Mouse (Mus musculus): Measurements from ENCODE around the gene Stat1.
A peak's percentile ranks its signal among the peaks of the same experiment; 100 is the strongest.

Gene Stat1

DNA sequence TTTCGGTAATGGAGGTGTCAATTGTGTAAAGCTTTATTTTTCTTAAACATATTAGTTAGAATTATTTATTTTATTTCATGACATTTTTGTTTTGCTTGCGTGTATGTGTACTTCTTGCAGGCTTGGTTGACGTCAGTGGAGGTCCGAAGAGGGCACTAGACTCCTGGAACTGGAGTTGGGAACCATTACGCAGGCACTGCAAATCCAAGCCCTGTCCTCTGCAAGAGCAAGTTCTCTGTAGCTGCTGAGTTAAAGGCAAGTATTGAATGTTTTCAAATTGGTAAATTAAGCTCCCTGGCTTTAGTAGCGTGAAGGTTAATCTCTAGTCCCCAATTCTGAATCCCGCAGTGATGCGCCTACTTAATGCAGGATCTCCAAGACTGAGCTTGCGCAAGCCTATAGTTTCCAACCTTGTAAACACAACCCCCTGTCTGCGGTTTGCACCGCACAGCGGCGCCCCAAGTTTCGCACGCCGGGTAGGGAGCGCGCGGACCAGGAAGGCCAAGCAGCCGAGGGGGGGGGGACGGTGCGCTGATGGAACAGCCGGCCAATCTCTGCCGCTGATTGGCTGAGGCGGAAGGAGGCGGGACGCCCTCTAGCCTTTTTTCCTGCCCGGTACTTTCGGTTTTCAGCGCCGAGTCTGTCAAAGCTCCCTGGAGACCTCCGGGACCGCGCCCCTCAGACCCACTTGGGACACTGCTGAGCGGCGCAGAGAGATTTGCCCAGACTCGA is at the start of gene Stat1:
Gene Stat1, plus strand, starts transcription at position 581 of the 732 bp plus-strand sequence.
- peak; percentile 88 to 91 for DNase-seq

DNA sequence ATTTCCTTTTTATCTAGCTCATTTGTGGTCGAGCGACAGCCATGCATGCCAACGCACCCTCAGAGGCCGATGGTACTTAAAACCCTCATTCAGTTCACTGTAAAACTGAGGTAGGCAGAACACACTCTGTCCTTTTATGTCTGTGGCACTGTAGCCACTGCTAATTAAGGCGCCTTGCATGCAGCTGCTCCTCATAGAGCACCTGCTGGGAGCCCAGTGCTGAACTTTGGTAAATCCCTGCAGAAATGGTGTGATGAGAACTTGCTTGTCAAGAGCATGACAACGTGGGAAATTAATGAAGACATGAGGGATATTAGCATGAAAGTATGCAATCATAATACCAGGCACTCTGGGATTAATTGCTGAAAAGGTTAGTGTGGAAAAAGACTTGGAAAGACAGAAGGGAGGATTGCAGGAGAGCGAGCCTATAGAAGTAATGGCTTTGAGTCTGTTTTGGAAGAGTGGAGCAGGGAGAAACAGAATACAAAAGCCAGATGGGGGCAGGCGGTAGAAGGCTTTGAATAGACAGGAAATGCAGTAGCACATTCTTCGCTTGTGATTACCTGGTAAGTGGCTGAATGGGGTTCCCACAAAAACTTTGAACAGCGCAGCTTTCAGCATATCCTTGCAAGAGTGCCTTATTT is 39.4 kb upstream of the Stat1 start:
- no peak for DNase-seq

DNA sequence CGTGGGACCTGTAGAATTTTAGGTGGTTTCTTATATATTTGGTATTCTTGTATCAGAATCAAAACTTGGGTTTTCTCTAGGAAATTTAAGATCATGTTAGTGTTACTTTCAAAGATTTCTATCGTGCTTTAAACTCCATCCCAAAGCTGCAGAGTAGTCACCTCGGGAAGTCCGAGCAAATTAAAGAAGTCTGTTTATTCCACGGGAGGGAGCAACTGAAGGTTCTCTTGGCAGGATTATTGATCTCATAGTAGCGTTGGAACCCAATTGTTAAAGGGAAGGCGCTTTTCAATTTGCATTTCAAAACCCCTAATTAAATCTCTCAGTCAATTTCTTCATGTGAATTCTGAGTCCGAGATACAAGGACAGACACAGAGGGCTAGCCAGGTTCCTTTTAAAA is 38.9 kb upstream of the Stat1 start:
- no peak for DNase-seq

DNA sequence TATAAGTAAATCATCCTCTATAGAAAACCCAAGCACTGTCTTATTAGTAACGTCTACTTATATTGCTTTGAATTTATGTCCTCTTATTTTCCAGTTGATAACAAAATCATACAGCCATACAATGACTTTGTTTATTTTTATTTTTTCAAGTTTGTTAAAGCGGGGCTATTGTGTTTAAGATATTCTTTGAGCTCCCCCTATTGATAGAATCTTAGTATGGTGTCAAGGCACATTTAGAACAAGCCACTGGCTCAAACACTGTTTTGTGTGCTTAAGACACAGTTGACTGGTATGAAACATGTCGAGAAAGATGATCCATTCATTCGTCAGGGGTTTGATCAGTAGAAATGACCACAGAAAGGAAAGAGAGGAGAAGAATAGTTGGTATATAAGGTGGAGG is 33.0 kb upstream of the Stat1 start:
- no peak for DNase-seq

DNA sequence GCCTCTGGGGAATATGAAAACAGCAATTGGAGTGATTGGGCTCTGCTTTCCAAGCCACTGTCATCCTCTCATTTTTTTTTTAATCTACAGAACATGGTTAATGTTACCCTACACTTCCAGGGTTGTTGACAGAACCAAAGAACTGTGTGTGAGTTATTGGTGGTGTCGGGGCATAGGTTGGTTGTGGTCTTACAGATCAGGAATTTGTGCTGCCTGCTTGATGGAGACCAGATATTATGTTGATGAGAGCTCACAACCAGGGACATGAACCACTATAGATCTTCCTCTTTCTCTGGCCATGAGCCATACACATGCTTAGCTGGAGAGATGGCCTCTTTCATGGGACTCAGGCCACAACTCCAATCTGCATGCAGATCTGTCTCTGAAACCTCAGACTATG is 32.1 kb upstream of the Stat1 start:
- no peak for DNase-seq

DNA sequence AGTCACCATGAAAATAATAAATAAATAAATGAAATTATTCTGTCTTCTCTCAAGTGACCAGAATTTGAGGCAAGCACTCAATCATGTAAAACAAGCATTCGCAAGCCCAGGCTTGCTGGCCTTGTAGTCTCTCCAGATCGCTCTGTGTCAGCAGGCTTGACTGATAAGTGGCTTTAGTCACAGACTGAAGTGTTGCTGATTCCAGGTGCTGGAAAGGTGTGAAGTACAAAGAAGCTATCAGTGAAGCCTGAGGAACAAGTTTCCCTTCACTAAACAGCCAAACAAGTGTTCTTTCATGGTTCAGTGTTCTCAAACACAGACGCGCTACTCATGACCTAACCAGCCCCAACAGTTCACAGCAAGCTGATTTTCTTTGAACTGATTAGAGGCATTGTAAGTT is 30.6 kb upstream of the Stat1 start:
- peak in 1 of 2 experiments; percentile 31 for DNase-seq

DNA sequence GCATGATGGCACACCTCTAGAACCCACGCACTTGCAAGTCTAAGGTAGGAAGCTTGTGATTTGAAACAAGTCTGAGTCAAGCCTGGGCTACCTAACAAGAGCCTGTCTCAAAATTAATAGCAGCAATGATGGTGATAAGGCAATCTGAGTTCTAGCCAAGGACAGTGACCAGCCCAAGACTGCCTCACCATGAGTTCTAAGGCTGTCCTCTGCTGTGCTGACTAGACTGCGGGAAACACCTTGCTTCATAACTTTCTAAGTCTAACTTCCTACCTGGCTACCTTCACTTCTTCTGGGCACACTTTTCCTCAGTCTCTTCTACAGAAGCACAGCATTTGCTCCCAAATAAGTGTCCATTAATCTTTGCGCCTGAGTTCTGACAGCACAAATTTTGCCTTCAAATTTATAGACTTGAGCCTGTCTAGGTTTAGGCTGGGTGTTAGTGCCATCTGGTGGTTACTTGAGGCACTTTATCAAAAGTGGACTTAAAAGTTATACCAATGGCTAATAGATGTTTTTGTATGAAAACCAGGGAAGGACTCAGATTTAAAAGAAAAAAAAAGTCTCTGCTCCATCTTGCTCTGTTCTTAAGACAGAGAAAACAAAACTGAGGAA is 20.5 kb upstream of the Stat1 start:
- peak in 1 of 2 experiments; percentile 41 for DNase-seq

DNA sequence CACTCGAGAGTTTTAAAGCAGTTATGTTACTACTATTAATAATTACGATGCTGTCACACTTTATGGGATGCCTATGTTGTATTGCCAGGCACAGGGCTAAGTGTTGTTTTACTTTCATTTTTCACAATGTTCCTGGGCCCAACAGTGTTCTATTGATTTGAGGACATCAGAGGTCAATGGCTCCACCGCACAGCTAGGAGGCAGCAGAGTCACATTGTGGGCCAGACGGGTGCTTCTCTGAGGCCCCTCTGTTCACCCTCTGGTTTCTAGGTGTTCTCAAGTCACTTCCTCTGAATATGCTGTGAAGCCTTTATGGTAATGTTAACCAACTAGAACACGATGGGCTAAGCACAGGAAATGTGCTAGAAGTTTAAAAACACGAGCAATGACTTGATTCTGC is 18.7 kb upstream of the Stat1 start:
- peak; percentile 19 to 20 for DNase-seq

DNA sequence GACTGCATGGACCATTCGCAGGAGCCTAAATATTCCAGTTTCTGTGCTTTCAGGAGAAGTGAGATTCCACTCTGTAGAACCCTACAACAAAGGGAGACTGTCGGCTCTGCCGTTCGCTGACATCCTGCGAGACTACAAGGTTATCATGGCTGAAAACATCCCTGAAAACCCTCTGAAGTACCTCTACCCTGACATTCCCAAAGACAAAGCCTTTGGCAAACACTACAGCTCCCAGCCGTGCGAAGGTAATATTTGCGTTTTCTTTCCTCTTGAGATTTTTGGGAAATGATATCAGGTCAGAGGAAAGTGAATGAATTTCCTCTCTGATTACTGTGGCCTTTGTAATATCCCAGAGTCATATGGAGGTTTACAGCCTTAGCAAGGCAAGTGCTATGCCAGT is 16.4 kb upstream of the Stat1 start:
- no peak for DNase-seq

DNA sequence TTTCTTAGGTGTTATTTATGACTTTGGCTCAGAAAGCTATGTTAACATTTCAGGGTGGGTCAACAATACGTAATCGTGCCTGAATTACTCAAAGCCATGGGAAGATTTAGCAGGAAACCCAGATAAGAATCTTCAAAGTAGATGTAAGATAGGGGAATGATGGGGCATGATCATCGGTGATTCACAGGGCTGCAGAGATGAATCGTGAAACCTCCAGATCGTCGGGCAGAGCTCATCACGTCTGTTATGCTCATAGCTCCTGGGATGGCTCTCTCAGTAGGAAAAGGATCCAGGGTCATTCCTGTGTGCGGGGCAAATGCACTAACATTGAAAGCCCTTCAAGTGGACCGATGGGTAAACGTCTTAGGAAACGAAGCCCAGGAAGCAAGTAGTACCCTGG is 12.0 kb upstream of the Stat1 start:
- DNase-seq: no peak

DNA sequence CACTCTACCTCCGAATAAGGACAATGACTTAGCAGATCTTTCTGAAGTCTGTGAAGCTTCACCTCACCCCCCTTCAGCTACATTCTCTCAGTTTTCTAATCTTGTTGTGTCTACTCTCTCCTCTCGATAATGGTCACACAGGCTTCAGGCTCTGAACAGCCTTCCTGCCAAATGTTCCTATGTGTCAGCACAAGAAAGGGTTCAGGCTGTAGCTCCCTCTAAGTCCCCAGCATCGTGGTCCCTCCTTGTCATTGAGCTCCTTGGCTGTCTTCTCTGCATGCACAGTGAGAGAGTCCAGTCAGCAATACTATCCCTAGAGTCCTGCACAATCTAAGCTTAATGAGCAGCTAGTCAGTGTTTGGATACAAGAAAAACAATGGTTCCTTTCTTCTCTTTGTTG is 8.0 kb upstream of the Stat1 start:
- DNase-seq: no peak

DNA sequence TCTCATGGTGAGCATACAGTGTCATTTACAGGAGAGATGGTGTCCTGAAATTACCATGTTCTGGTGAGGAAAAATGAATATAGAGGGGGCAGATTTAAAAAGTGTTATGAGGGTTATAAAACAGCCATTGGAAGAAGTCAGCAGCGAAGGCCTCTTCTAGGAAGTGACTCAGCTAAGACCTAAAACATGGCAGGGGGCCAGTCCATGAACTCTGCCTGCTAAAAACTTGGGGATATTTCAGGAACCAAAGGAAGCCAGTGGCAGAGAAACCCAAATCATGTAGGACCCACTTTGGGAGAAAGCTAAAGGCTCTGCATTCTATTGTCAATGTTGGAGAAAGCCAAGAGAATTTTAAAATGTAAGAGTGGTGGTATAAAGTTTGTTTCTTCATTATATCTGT is 6.9 kb upstream of the Stat1 start:
- no peak for DNase-seq

DNA sequence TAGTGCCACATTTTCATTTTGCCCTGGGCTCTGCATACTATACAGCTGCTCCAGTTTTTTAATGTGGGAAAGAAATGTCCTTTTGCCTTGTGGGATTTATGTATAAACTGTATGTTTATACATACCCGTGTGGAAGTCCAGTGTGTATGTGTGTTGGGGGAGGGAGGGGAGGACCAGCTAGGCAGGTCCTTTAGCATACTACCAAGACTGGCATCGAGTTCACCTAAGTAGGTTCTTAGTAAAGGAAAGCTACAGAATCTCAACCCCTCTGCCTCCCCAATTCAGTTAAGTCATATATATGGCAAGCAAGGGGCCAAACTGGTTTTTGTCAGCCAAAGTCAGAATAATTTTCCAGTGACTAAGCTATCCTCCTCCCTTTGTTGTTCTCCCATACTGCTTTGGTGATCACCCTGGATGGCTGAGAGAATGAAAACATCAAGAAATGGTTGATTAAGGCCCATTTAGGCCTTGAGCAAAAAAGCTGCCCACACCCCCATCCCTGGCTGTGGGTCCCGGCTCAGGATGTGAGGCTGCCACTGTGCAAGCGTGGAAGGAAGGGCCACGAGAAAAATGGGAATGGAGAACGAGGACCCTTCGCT is 6.1 kb upstream of the Stat1 start:
- no peak for DNase-seq

DNA sequence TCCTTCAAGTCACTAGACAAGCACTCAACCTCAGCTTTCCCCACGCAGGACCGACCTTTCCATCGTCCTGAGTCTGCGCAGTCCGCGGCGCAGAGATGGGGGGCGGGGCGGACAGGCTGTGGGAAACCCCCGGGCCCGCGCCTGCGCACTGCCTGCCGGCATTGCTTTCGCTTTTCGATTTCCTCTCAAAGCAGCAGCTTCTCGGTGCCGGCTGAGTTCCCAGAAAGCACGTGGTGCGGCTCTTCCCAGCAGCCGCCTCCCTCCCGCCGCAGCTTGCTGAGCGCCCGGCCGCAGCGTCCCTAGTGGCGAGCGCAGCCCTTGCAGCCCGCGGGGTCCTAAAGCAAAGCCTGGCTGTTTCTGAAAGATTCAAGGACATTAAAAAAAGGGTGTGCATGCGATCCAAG is 5.6 kb upstream of the Stat1 start:
- peak; percentile 97 to 98 for DNase-seq

DNA sequence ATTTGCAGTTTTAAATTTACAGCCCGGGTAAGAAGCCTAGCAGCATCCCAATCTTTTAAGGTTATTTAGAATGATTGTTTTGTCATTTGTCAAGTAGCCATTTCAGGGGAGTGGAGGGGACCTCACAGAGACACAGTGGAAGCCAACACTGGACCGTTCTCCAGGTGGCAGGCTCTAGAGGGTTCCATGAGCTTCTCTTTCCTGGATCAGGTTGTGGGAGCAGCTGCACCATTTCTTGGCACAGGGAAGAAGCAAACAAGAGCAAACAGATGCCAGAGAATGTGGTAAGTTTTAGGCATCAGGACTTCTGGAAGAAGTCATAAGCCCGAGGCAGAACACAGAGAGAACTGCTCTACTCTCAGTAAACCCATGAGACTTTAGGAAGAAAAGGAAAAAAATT is 2.8 kb upstream of the Stat1 start:
- DNase-seq: peak in 1 of 2 experiments; percentile 18

DNA sequence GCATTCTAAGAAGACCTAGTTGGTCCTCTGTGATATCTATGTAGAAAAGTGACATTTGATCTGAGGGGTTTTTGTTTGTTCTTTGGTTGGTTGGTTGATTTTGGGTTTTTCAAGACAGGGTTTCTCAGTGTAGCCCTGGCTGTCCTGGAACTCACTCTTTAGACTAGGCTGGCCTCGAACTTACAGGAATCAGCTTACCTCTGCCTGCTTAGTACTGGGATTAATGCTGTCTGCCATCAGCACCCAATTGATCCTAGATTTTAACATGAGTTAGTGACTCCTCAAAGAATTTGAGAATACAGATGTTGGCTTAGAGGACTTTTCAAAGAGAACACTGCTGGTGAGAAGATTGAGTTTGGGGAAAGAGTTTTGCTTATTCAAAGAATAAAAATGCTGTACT is 1.5 kb upstream of the Stat1 start:
- DNase-seq: no peak

DNA sequence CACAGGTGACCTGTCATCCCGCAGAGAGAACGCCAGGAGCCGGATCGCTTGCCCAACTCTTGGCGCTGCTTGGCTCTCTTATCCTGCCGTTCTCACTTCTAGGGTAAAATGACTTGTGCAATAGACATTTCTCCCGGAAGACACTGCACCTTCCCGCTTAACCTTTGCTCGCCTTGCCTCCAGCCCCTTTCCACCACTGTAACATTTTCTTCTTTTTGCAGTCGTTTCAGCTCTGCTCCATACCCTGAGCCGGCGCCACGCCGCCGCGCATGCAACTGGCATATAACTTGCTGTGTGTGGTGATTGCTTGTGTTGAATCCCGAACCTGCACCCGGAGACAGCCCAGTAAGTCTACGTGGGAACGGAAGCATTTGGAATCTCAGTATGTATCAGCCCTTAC is 451 bp downstream of the Stat1 start:
- no peak for DNase-seq

DNA sequence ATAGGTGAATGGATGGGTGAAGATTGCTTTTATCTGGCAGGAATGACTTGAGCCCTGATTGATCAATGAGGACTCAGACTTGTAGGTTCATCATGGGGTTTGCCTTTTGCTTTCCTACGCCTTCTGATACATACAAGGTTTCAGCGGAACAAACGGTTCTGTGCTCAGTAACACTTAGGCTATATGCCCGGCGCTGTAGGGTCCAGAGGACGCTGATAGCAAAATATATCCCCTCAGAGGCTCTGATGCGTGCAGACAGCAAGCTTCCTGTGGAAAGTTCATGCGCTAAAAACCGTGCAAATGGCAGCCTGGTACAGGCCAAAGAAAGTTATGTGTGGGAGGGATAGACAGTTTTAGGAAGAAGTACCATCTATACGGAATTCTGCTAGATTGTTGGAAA is 951 bp downstream of the Stat1 start:
- DNase-seq: no peak

DNA sequence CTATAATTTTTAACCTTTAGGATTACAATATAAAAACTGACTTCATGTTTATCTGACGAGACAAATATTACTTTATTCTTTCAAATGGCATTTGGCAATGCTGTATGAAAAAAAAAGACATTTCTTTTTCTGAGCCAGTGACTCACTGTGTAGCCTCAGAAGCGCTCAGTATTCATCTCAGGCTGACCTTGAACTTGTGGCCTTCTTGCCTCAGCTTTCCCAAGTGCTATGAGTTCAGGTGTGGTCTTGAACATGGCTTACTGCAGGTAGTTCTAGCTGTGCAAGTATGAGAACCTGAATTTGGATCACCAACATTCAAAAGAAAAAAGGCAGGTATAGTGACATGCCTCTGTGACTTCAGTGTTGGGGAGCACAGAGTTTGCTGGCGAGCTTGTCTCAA is 1.8 kb downstream of the Stat1 start:
- no peak for DNase-seq

DNA sequence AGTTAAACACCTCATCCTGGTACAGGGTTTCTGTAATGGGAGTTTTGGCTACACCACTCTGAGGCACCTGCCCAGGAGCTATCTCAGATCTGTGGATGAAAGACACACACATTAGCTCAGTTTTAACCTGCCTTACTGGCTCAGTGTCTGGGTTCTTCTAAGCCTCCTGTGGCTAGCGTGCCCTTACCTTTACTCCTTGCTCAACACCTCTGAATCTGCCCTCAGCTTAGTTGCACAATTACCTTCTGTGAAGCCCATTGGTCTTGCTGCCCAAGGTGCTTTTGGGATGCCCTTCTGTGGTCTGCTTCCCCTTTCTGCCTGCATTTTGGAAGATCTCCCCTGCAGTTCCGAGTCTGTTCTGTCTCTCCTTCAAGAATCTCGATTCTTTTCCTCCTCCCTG is 5.6 kb downstream of the Stat1 start:
- no peak for DNase-seq

DNA sequence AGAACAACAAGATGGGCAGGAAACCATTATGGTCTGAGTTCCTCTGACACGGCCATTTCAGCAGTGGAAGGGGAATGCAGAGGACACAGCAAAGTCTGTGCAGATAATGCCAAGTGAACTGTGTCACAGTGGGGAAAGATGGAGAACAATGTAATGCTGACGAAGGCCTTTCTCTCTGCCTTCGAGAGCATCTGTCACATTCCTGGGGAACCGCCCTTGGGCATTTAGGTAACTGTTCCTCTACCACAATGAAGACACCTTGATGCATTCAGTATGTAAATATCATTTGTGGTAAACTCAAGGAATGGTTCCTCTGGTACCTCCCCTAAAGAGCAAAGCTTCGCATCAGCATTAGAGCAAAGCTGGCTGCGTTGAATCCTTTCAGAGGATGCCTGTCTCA is 8.1 kb downstream of the Stat1 start:
- no peak for DNase-seq

DNA sequence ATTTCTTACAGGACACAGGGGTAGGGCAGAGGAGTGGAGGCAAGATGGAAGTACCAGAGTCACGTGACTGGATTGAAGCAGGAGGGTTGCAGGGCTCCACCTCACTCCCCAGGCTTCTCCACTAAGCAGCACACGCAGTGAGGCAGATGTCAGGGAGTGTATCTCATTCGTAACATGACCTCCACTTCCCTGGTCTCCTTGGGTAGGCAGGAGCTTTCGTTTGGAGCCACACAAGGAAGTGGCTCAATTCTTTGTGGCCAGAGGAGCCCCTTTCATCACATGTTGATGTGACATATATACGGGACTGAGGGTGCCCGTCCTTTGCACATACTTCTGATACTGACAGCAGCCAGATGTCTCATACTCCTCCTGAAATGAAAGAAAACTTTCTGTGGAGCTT is 10.6 kb downstream of the Stat1 start:
- DNase-seq: no peak

DNA sequence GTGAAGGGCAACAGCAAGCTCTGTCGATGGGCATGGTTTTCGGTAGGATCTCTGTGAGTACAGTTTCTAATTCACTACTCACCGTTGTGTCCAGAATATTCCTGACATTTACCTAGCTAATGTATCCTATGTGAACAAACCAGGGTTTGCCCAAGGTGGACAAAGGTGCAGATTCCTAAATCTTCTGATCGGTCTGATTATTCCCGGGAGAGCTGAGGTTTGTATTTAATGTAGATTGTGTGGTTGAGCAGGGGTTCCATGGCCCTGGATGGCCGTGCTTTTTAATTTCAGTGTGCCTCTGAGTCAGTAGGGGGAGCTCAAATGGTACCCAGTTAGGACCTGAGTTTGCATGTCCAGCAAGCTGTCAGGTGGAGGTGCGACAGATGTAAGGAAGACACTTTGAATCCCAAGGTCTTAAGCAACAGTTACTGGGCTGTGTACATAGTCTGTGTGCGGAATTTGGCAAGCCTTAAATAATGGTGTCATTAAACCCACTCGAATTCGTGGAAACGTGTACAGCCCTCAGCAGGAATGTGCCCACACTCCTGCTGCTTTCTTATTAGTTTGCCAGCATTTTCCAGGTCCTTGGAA is 12.6 kb downstream of the Stat1 start:
- no peak for DNase-seq

DNA sequence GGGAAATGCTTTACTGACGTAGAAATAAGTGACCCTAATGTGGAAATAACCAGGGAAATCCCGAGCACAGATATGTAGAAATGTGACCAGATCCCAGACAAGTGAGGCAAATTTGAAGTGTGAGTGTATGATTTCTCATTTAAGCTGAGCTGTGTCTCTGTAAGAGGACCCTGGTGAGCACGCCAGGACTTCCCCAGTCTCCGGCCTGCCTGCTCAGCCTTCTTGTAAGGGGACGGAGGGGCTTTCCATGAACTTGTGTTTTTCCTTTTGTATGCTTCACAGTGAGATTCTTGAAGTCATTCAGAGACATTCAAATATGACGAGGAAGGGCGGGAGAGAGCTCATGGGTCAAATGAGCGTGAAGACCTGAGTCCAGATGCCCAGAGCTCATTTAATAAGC is 14.0 kb downstream of the Stat1 start:
- DNase-seq: no peak
